Mouse (Mus musculus) B cell, adult 67 days (primary cell): Measurements from ENCODE around the gene Vmn2r1. TPM values are rescaled to one million over a fixed set of nuclear protein-coding genes. Genes with fewer than 3 reads are reported as not detected.

Experiments used
- total RNA-seq, 2 experiments: library from RNA; stranded (reverse); gene quantifications; 4 replicates each; pipeline ENCODE4 v1.2.4; 2023

Gene Vmn2r1
- total RNA-seq, result not detected

DNA sequence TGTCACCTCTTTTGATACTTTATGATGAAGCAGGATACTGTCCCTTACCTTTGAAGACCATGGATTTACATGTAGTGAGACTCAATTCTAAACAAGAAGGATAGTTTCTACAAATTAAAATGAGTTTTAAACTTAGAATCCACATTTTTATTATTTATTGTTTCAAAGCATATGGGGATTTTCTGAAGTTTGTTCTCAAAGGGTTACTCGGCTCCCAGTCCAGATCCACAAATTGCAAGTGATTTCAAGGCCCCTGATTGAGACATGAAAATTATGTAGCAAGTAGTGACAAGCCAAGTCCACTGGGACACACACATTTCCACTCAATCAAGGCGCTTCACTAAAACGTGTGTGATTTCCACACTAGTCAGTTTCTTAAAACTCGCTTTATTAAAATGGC lies at the start of gene Vmn2r1:
TSS of gene Vmn2r1 (plus strand) at position 301 of the 400 bp plus-strand sequence.

GRCm38 (mm10) chr3:64141878-64142508 lies 60.6 kb downstream of the Vmn2r1 start, which contains the start of gene Vmn2r2:
TSS of gene Vmn2r2 (minus strand) at chr3:64141928.

Other genes with a start within 250 kb of the Vmn2r1 start
- gene Plch1, start 182.1 kb upstream of the Vmn2r1 start, total RNA-seq, result 1 to 10 TPM; 2.2 to 4.2 TPM
- 1 to 10 TPM; 1.6 to 5.2 TPM for gene E130311K13Rik, start 152.1 kb upstream of the Vmn2r1 start, total RNA-seq
- gene Slc33a1, start 116.8 kb upstream of the Vmn2r1 start, total RNA-seq, result 10 to 100 TPM; 11.4 to 14.0 TPM
- 10 to 100 TPM; 18.0 to 19.0 TPM for gene Gmps, start 105.4 kb upstream of the Vmn2r1 start, total RNA-seq
- not detected for gene Vmn2r2, start 60.4 kb downstream of the Vmn2r1 start, total RNA-seq
- gene Vmn2r3, start 208.2 kb downstream of the Vmn2r1 start, total RNA-seq, result not detected